Mouse (Mus musculus) cortical plate, adult 2 months (tissue): ENCODE data around the gene 9530053A07Rik. TPM values are rescaled to one million over a fixed set of nuclear protein-coding genes. Genes with fewer than 3 reads are reported as not detected.

Experiments used
- H3K27ac ChIP-seq: fragments of 200-500 bp; 2 replicates; pipeline ENCODE4 v1.5.1; 2012; ENCODE audit warnings: low read length, control low read depth, inconsistent platforms; ENCODE audit not compliant: insufficient read depth
- H3K4me1 ChIP-seq: fragments of 200-500 bp; 2 replicates; pipeline ENCODE4 v1.6.1; 2011; ENCODE audit warnings: low read length; ENCODE audit not compliant: control insufficient read depth, insufficient read depth
- H3K4me3 ChIP-seq: fragments of 200-500 bp; 2 replicates; pipeline ENCODE4 v1.5.1; 2011; ENCODE audit warnings: mild to moderate bottlenecking, low read length, control low read depth; ENCODE audit not compliant: insufficient read depth
- CTCF ChIP-seq: fragments of 200-500 bp; IDR thresholded peaks from 2 replicates; pipeline ENCODE4 v1.5.1; 2011; ENCODE audit warnings: mild to moderate bottlenecking, control low read depth, low read length; ENCODE audit not compliant: insufficient read depth; ENCODE audit errors: extremely low read depth
- POLR2A ChIP-seq: fragments of 200-500 bp; IDR thresholded peaks from 2 replicates; pipeline ENCODE4 v1.6.1; 2011; ENCODE audit warnings: mild to moderate bottlenecking, low read length, control low read depth; ENCODE audit not compliant: insufficient read depth; ENCODE audit errors: extremely low read depth
- polyA plus RNA-seq: library from polyadenylated mRNA; depleted of rRNA; stranded (reverse); fragments of >200 nt; gene quantifications from 2 replicates; pipeline ENCODE4 v1.2.3, GENCODE M21; 2012; rRNA removed

The 9530053A07Rik gene
- polyA plus RNA-seq, 1 experiment = 0.06 TPM

DNA sequence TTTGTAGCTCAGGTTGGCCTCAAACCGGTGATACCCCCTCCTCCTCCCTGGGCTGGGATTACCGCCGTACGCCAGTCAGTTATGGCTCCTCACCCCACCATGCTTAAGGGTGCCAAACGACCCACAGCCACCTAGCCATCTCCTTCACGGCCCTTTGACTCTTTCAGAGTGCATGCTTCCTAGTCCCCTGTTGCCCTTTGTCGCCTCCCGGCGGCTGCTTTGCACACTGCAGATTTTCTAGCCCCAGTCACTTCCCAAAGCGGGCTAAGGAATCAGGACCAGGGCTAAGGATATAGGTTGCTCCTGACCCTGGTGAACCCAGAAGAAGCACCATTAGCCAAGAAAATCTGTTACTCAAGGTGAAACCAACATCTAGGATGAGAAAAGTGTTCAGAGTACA, 84.9 kb downstream of the 9530053A07Rik start:
- Histone ChIP-seq H3K27ac (no peak overlapping the region), H3K4me3 (no peak overlapping the region), H3K4me1 (no peaks in the 10 kb centered on the region)
- TF ChIP-seq CTCF (peak; percentile 62), POLR2A (no peak)

Other genes starting within 250 kb of the 9530053A07Rik start
- gene Zfp974, start 200.0 kb upstream of the 9530053A07Rik start, polyA plus RNA-seq = 5.6 and 6.0 TPM in 2 replicates
- 9.0 and 9.5 TPM in 2 replicates for gene Zfp780b, start 150.3 kb upstream of the 9530053A07Rik start, polyA plus RNA-seq
- 1.7 and 2.4 TPM in 2 replicates for gene Zfp850, start 115.4 kb upstream of the 9530053A07Rik start, polyA plus RNA-seq
- 178 and 181 TPM in 2 replicates for gene Psmc4, start 79.4 kb upstream of the 9530053A07Rik start, polyA plus RNA-seq
- 0.21 and 0.40 TPM in 2 replicates for gene Fcgbp, start 58.2 kb upstream of the 9530053A07Rik start, polyA plus RNA-seq
- 78.3 and 82.6 TPM in 2 replicates for gene Fbl, start 40.2 kb downstream of the 9530053A07Rik start, polyA plus RNA-seq
- gene Dyrk1b, start 50.0 kb downstream of the 9530053A07Rik start, polyA plus RNA-seq = 30.7 and 31.1 TPM in 2 replicates
- gene Eid2, start 138.4 kb downstream of the 9530053A07Rik start, polyA plus RNA-seq = 49.2 and 52.2 TPM in 2 replicates
- 26.4 and 27.0 TPM in 2 replicates for gene Eid2b, start 148.3 kb downstream of the 9530053A07Rik start, polyA plus RNA-seq
- gene Selenov, start 161.7 kb downstream of the 9530053A07Rik start, polyA plus RNA-seq = 0.92 and 1.0 TPM in 2 replicates
- 2.2 TPM in 2 replicates for gene Dll3, start 172.8 kb downstream of the 9530053A07Rik start, polyA plus RNA-seq
- gene Timm50, start 182.6 kb downstream of the 9530053A07Rik start, polyA plus RNA-seq = 56.9 and 58.6 TPM in 2 replicates
- gene Supt5, start 209.3 kb downstream of the 9530053A07Rik start, polyA plus RNA-seq = 112 and 113 TPM in 2 replicates
- 648 and 653 TPM in 2 replicates for gene Rps16, start 221.2 kb downstream of the 9530053A07Rik start, polyA plus RNA-seq
- 3.5 and 4.2 TPM in 2 replicates for gene Plekhg2, start 243.1 kb downstream of the 9530053A07Rik start, polyA plus RNA-seq